Mouse (Mus musculus) layer of hippocampus, adult 9-10 months (tissue): ENCODE results near the gene Atrnl1.
A peak's percentile ranks its signal among the peaks of the same experiment; 100 is the strongest.
"Not testable (repeated sequence)": the region's sequence is repeated elsewhere in the genome, so short reads cannot be mapped to it uniquely, and the experiment has no call there.

ENCODE experiments used
- DNase-seq: peaks from one replicate; pipeline ENCODE4 v3.0.0; 2022; ENCODE audit warnings: low spot score

Atrnl1 gene

DNA sequence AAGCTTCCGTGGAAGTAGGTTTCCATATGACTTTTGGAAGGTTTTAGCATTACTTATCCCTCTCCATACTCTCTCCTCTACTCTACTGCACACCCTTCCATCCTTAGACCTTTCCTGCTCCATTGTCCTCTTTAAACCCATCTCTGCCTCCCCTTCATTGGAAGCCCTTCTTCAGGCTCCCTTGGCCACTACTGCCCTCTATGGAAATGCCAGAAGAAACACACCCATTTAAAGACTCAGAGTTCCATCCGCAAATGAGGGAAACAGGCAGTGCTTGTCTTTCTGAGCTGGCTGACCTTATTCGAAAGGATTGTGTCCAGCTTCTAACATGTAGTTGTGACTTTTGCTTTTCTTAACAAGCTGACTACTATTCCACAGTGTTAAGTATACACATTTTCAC lies 81.7 kb downstream of the Atrnl1 start:
- DNase-seq, result no peak

GRCm38 (mm10) chr19:57696781-57697180 lies 85.9 kb downstream of the Atrnl1 start:
- not testable (repeated sequence) for DNase-seq

DNA sequence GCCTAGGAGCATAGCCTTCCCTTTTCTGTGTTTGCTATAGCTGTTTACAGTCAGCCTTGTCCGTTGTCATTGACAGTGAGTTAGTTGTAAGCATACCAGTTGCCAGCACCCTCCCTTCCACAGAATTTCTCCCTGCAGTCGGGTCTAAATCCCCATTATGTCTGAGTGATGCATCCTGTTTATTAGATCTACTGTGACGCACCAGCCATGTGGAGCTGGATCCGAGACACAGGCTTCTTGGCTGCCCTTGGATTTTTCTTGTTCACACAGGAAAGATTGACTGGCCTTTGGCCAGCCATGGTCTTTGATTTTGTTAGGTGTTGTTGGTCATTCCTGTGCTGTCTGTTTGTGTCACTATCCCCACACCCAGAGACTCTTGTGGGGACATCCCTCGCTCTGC lies 102.3 kb downstream of the Atrnl1 start:
- DNase-seq, result no peak

DNA sequence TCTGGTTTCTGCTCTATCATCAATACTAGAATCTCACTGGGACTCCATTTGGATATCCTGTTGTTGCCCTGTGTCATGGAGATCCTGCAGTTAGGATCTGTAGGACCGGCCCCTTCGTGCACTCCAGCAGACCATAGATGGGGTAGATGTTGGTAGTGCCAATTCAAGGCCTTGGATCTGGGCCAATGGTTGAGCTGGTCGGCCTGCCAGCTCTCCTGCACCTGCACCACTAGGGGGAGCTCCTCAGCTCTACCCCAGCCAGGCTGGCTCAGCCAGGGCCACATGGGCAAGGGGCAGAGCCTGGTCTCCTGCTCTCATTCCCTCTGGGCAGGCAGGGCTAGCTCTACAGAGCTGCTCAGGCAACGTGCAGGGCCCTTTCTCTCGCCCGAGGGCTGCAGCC lies 114.1 kb downstream of the Atrnl1 start:
- no peak for DNase-seq

DNA sequence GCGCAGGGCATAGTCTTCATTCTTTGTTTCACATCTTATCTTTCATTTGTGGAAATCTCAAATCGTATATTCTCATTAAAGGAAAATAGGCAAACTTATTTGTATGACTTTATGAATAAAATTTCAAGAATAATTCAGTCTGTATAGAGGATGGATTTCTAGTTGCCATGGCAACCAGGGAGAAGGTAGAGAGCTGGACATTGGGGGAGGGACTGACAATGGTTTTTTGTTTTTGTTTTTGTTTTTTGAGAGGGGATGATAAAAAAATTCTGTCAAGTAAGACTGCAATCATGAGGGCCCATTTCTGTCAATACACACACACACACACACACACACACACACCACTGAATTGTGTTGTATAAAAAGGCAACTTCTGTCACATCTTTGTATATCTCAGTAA lies 114.5 kb downstream of the Atrnl1 start:
- DNase-seq, result no peak

- DNase-seq, result no peak
Observed at GRCm38 (mm10) chr19:57727009-57727408, 116.2 kb downstream of the Atrnl1 start.

GRCm38 (mm10) chr19:57737475-57737874 lies 126.6 kb downstream of the Atrnl1 start:
- no peak for DNase-seq

- DNase-seq, result no peak
Observed at GRCm38 (mm10) chr19:57745579-57745978, 134.7 kb downstream of the Atrnl1 start.

GRCm38 (mm10) chr19:57746553-57746952 lies 135.7 kb downstream of the Atrnl1 start:
- no peak for DNase-seq

- DNase-seq, result no peak
Observed at GRCm38 (mm10) chr19:57752189-57752588, 141.4 kb downstream of the Atrnl1 start.

DNA sequence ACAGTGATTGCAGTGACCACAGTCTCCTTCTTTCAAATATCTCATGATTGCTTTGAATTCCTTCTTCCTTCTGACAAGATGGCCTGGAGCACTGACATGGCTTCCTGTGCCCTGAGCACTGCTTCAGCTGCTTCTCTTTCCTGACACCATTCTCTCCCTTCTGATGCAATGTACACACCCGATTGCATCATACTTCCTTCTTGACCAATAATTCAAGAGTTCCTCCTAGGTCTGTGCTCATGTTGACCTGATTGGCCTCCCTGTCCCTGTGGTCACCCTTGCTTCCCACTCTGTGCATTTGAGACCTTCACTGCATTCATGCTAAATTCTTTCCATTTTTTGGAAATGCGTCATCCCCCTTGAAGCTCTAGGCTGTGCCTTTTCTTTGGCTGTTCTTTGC lies 151.7 kb downstream of the Atrnl1 start:
- no peak for DNase-seq

DNA sequence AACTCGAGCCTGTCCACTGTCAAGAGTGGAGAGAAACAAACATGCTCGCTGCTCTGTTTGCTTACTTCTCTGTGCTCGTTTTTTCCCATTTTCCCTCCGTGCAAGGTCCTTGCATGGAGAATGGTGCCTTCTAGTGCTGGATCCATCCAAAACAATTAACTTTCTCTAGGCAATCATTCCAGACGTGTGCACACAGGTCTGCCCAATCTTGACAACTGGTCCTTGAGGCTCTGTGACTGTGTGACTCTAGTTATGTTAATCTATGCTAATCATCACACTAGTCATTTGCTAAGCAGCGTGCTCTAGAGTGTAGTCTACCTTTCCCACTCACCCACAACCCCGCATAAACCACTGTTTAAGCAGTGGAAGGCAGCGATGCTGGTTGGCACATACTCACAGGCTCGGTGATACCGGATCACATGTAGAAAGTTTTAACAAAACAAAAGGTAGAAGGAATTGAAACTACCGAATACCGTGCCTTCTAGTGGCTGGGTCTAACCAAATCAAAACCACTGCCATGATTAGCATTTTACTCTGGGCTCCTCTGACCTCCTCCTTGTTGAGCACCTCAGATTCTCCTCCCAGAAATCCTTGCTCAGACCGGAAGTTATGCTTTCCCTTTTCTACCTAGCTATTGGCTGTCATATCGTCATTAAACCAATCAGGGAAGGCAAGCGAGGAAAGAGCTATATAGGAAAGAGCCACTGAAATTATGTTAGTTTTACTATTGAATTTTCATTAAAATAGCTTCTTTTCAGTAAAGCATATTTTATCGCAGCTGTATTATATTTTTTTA lies 153.9 kb downstream of the Atrnl1 start:
- no peak for DNase-seq

DNA sequence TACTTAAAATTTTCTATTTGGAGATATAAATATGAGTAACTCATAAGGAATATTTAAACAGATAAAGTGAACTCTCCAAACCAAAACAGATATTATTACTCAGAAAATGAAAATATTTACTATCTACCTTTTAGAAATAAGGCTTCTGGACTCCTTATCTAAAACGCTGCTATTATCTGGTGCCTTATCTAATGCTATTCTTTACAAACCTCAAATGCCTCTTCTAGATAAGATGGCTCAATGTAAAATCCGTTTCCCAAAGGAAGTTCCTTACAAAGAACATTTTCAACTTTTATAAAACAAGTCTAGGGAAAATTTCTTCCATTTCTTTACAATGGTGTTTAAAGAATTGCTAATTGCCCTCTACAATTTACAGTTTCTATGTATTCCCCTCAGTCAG lies 156.2 kb downstream of the Atrnl1 start:
- DNase-seq, result no peak

DNA sequence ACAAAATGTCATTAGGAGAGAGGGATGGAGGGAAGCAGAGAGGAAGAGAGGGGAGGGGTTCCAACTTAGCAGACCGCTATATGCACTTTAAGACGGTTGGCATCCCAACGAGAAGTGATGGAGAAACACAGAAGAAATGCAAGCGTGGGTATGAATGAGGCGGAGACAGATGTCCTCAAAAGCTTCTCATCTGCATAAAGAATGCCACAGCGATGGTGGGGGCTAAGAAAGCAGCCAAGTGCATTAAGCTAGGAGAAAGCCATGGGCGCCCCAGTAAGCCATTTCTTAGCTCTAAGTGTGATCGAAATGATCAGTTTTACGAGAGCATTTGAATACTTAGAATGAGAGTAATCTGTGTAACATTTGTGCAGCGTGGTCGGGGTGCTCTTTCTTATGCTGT lies 157.8 kb downstream of the Atrnl1 start:
- no peak for DNase-seq

DNA sequence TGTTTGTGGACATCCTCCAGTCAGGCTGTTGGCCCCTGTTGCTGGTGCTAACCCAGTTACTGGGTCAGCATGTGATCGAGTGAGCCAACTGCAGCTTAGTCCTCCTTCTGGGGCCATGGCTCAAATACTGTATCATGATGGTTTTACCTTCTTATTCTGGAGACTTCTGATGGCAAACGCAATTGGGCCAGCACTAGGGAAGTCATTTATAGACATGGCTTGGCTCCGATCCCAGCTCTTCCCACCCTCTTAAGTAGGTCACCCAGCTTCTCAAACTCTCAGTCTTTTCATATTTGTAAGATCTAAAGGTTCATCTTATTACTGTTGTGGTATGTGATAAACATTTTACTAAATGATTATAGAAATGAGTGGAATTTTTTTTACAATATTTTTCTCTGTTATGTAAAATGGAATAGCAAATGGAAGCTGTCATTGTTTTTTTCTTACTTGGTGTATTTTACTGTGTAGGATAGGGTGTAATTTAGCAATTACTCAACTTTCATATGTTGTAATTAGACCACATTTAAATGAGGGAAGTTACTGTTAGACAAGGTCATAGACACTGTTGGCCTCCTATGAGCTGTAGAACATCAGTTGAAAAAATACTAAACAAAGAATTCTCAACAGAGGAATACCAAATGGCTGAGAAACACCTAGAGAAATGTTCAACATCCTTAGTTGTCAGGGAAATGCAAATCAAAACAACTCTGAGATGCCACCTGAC lies 171.7 kb downstream of the Atrnl1 start:
- DNase-seq, result no peak

GRCm38 (mm10) chr19:57786699-57787098 lies 175.9 kb downstream of the Atrnl1 start:
- DNase-seq, result no peak

DNA sequence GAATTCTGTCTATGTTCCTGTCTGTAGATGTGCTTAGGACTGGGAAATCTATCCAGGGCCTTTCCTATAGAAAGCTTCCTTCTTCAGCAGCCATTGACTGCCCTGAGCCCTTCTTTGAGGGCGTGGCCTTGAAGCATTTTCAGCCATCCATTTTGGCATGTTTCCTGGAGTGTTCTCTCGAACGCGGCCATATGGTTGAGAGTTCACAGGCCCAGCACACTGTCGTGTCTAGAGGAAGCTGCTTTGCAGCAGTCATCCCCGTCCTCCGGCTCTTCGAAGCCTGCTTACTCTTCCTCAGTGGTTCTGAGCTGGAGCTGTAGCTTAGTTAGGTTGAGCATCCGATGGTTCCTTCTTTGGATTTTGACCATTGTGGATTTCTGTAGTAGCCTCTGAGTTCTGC lies 191.4 kb downstream of the Atrnl1 start:
- no peak for DNase-seq

- DNase-seq, result no peak
Observed at GRCm38 (mm10) chr19:57802771-57803482, 192.1 kb downstream of the Atrnl1 start.

GRCm38 (mm10) chr19:57803483-57803820 lies 192.6 kb downstream of the Atrnl1 start:
- no peak for DNase-seq

DNA sequence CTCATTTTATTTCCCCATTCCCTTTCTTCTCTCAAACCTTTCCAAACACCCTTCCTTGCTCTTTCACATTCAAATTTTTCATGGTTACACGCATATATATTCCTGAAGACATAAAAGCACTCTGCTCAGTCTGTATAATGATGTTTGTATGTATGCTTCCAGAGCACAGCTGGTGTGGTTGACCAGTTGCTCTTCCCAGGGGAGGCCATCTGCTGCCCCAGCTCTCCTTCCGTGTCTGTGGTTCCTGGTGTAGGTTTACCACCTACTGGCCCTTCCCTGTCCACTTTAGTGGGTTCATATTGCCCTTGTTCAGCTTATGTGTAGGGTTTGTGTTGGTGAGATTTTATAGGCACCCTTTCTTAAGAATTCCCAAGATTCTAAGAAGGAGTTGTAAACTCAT lies 197.5 kb downstream of the Atrnl1 start:
- DNase-seq, result no peak

GRCm38 (mm10) chr19:57814291-57814690 lies 203.5 kb downstream of the Atrnl1 start:
- no peak for DNase-seq

GRCm38 (mm10) chr19:57816221-57816996 lies 205.6 kb downstream of the Atrnl1 start:
- DNase-seq, result peak; percentile 65
